Mouse (Mus musculus) hematopoietic stem cell, adult 5-6 weeks (primary cell): ENCODE data around the gene Rhobtb3. TPM values are rescaled to one million over a fixed set of nuclear protein-coding genes. Genes with fewer than 3 reads are reported as not detected.
"Not testable (repeated sequence)": the region's sequence is repeated elsewhere in the genome, so short reads cannot be mapped to it uniquely, and the experiment has no call there.

Experiments used
- ATAC-seq, 2 experiments: fragments of 125-278 bp in 1 of 2; replicated peaks in 1 of 2; 2 replicates each; pipeline ENCODE4 v1.8.0; 2016 to 2017; ENCODE audit warnings: inconsistent platforms in 2 of 2, mild to moderate bottlenecking in 2 of 2, moderate number of reproducible peaks in 2 of 2, low read depth in 1 of 2, moderate TSS enrichment in 1 of 2; ENCODE audit not compliant: low FRiP score in 2 of 2, poor library complexity in 2 of 2, severe bottlenecking in 2 of 2, insufficient read depth in 1 of 2, low TSS enrichment in 1 of 2
- total RNA-seq: library from RNA; stranded (forward); fragments of 172-1452, 232-1000 nt; gene quantifications from 2 replicates; pipeline ENCODE4 v1.2.3, GENCODE M21; 2017

The Rhobtb3 gene
- total RNA-seq, 1 experiment from 2014 or later = 31.5 TPM

DNA sequence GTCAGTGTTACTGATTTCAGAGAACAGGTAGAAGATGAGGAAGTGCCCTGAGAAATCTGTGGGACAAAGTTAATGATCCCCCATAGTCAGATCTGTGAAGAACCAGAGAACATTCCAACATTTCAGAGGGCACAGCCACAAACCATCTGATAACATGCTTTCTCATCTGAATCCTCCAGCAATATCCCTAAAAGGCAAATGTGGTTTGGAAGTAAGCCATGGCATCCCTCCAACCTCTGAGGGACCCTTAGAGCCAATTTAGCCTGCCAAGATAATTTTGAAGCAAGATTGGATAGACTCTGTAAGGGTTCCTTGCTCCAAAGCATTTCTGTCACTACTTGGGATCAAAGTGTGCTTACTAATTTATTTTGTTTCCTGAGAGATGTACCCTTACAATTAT is 110.2 kb downstream of the Rhobtb3 start:
- peak in 1 of 2 experiments; percentile 32; a peak in 2 of 4 replicates for ATAC-seq

DNA sequence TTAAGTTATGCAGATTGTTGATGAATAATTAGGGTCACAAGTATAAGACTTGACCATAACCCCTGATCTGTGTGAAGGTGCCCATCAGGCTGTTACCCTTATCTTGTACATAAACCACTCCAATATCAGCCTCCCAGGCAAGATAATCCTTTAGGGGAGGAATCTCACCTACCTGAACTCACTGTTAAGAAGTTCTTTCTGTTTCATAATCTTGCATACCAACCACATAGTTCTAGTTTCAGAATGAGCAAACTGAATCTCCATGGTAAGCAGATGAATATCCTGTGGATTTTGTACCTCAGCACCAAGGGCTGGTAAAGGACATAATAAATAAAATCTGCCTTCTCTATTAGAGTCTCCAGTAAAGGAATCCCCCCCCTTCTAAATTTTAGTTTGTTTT is 111.0 kb downstream of the Rhobtb3 start:
- ATAC-seq = 0 out of 4 replicates have a peak, but pooled peaks of 1 of the 2 experiments have one; percentile 22

DNA sequence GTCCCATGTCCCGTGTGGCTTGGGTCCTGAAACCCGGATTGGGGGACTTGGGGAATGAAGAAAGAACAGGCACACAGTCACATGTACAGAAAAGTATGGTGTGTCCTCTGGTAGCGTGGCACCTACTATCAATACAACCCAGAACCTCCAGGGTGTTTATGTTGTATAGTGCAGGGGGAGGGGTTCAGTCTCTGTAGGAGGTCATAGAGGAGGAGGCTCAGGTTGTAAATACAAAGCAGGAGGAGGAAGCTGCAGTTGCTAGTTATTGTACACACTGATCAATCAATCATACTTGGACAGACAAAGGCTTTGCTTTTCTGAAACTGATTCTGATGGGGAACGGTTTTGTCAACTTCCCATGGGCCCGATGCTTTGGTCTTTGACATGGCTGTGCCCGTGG is 112.0 kb downstream of the Rhobtb3 start:
- no peak; a peak in 1 of 4 replicates for ATAC-seq

GRCm38 (mm10) chr13:75830708-75831107 is 113.0 kb downstream of the Rhobtb3 start:
- ATAC-seq = peak in 1 of 2 experiments; percentile 36; a peak in 1 of 4 replicates

DNA sequence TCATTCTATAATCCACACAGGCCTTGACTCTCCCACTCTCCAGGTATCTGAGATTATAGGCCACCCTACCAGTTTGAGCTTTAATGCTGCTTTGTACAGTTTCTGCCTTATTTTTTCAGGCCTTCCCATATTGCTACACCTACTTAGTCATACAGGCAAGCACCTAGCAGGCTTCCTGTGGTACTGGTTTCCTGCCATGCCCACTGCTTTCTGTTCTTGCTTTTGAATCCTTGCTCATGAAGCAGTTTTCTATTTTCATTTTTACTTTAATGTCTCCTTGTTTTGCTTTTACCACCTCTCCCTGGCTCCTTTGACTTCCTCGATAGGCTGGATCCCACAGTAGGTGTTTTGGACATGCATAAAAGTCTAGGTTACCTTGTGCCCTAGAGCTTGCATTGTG is 118.3 kb downstream of the Rhobtb3 start:
- ATAC-seq = peak; percentile 89 to 92

DNA sequence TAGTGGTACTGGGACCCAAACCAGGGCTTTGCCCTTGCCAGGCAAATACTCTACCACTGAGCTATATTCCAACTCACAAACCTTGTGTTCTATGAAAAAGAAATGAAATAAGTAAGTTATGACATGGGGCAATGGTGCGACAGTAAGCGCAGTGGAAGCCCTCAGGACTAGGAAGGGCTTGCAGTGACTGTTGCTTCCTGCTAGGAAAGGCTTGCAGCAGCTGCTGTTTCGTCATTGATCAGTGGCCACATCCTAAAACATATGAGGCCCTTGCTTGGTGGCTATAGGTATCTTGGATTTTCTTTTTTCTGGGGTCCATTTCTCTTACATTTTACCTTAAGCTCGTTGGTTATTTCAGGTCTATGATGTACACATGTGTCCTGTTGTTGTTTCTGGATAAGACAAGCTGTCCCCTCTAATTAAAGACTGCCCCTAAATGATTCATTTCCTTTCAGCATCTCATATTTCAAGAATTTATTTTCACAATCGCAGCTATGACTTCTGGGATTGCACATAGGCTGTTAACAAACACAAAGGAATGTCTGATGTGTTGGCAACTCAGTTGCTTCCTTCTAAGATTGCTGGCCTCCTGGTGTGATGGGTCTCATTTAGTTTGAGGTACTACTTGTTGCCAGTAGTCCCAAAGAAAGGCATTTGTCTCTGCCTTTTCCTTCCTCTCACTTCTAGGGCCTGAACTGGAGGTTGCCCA is 119.0 kb downstream of the Rhobtb3 start:
- ATAC-seq = peak; percentile 53 to 82

DNA sequence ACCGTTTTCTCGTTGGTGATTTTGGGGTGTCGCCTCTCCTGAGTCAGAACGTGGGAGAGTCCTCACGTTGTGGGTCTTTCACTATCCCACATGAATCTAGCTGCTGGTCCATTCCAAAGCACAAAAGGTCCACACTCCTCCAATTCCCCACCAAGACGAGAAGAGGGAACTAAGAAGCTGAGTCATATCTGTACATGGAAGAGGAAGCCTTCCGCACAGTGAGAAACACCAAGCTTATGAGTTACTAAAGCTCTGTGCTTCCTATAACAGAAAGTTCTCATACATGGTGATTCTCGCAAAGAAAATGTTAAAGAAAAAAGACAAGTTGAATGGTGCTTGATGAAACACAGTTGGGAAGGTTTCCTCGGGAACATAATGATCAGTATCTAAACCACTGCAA is 120.5 kb downstream of the Rhobtb3 start:
- ATAC-seq = 0 out of 4 replicates have a peak, but pooled peaks of 1 of the 2 experiments have one; percentile 19

DNA sequence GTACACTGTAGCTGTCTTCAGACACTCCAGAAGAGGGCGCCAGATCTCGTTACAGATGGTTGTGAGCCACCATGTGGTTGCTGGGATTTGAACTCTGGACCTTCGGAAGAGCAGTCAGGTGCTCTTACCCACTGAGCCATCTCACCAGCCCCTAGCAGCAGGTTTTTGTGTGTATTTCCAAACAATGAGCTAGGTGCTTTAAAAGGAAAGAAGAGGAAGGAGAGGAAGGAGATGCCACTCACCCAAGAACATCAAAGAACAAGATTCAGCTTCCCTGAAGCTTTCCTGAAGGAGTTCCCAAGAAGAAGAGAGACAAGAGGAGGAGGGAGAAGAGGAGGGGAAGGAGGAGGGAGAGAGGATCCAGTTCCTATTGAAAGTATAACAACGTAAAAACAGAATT is 121.4 kb downstream of the Rhobtb3 start:
- not testable (repeated sequence) for ATAC-seq

DNA sequence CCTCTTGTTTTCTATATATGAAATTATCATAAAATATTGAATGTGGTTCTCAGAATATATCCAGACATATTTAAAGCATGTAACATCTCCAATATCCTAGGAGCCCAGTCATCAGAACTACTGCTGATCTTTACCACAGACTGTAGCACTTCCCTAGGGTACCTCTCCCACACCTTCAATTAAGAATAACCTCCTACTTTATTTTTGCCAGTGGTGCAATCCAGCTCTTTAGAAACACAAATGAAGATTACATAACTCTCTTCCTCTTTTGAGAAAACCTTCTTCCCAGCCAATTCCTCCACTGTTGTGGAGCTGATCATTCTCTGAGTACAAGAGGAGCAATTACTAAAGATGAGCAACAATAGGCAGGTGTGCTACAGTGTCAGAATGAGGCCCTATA is 123.8 kb downstream of the Rhobtb3 start:
- ATAC-seq = peak; percentile 15 to 22; a peak in 1 of 4 replicates

Other genes with a start within 250 kb of the Rhobtb3 start
- 19.0 and 30.9 TPM in 2 replicates for gene Ell2, start 237.2 kb downstream of the Rhobtb3 start, total RNA-seq
- gene Glrx, start 104.1 kb downstream of the Rhobtb3 start, total RNA-seq = 64.0 and 76.2 TPM in 2 replicates
- not detected in 2 replicates for gene Spata9, start 23.2 kb upstream of the Rhobtb3 start, total RNA-seq
- gene Rfesd, start 74.8 kb upstream of the Rhobtb3 start, total RNA-seq = 9.8 and 22.3 TPM in 2 replicates
- 0.55 and 0.88 TPM in 2 replicates for gene Gpr150, start 113.1 kb upstream of the Rhobtb3 start, total RNA-seq
- 23.5 and 43.2 TPM in 2 replicates for gene Arsk, start 154.7 kb upstream of the Rhobtb3 start, total RNA-seq
- gene Ttc37, start 154.8 kb upstream of the Rhobtb3 start, total RNA-seq = 49.9 and 52.2 TPM in 2 replicates